Mouse (Mus musculus) heart, postnatal 0 days (tissue): Measurements from ENCODE around the gene Pigr.

Experiments used
- CTCF ChIP-seq: IDR thresholded peaks from 2 replicates; pipeline ENCODE4 v1.5.1; 2016; ENCODE audit warnings: antibody characterized with exemption, control low read depth, low read depth
- EP300 ChIP-seq: IDR thresholded peaks from 2 replicates; pipeline ENCODE4 v1.6.1; 2016; ENCODE audit warnings: antibody characterized with exemption, low read depth

- TF ChIP-seq CTCF, result no peak
- TF ChIP-seq EP300, result no peak
These were observed 27.1 kb upstream of the Pigr start for GRCm38 (mm10) chr1:130799399-130799798.
